Mouse (Mus musculus) 3T3-L1 (cell line): ENCODE measurements at regions not wholly inside any gene's neighbourhood (a gene's known extent, or its start where the extent isn't known, plus 50 kb on each side); places are given as distances from the start of the nearest gene placed in this dataset.
A peak's percentile ranks its signal among the peaks of the same experiment; 100 is the strongest.

Experiments used
- DNase-seq: peaks from one replicate; pipeline ENCODE4 v3.0.0-alpha.2; 2015; ENCODE audit warnings: low read depth, low spot score

DNA sequence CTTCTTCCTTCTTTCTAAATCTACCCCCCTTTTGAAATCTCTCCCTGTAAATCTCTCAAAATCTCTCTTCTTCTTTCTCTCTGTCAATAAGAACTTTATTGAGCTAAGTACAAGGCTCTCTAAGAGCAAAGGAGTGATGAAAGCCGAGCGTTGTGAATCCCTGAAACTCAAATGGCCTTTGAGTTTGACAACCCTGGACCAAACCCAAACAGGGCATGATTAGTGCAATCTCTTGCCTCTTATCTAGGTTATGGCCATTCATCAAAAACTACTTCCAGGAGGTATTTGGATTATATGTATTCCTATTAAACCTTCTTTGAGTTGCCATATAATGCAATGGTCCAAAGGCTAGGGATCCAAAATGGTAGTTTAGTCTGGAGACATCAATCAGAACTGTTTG is 304.0 kb downstream of the Inhba start:
- DNase-seq, result no peak

- DNase-seq, result no peak
These were observed 304.9 kb downstream of the Inhba start for GRCm38 (mm10) chr13:16316581-16316980.

DNA sequence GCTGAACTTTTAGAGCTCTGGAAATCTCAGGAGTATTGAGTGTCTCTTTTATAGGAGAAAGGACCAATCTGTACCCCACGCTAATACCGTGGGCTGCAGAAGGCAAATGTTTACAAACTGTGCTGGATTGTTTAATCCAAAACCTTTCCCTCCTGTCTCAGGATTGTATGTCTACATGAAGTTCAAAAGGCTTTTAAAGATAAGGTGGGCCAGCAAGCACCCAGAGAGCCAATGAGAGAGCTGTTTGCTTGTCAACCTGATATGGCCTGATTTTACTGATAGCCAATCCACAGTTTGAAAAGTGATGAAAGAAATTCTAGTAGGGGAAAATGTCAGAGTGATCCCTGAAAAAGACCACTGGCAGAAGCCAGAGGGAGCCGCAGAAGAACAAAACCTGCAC is 305.8 kb downstream of the Inhba start:
- DNase-seq, result no peak

GRCm38 (mm10) chr13:16320392-16320791 is 308.7 kb downstream of the Inhba start:
- no peak for DNase-seq

DNA sequence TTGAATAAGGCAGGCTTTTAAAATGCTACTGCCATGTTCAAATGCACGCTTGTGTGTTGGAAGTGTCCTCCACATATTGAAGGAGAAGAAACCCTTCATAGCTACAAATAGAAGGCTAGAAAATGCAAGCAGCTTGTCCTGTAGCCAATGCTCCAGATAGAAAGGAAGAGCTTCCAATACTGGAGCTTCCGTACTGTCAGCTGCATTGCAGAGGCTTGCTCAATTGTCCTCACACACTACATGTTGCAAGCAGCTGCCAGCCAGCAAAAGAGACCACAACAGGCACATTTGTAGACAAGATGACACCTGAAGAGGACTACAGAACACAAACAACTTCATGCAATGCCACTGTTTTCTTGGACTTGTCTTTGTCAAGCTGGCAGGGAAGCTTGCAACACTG is 314.0 kb downstream of the Inhba start:
- DNase-seq, result no peak

- DNase-seq, result peak; percentile 1
These were observed 330.1 kb downstream of the Inhba start for GRCm38 (mm10) chr13:16341727-16342126.

- no peak for DNase-seq
These were observed 330.5 kb downstream of the Inhba start for GRCm38 (mm10) chr13:16342171-16342570.

DNA sequence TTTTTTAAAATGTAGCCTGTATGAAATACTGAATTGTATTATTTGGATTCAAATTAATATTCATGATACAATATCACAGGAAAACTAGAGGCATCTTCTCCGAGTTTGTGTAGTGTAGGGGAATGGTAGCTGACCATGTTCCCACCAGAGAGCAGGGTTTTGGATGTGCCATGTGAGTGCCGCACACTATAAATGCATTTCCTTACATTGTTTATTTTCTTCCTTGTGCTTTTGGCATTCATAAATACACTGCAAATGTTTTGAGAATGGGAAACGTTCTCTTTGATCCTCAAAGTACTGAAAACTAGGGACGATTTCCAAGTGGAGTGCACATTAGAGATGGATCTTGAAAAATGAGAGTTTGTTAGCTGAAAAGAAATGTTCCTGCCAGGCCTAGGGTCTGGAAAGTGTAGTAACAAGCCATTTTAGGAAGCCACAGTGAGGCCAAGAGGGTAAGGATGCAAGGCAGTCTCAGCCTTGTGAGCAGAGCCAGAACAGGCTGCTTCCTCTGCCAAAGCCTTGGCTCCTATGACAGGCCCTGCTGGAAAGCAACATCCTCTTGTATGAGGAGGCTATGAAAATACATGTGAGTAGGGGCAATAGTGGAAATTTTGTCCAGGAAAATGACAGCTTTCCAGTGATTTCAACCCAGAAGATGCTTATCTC is 331.8 kb downstream of the Inhba start:
- no peak for DNase-seq

- peak; percentile 9 for DNase-seq
These were observed 337.7 kb downstream of the Inhba start for GRCm38 (mm10) chr13:16349353-16349752.

DNA sequence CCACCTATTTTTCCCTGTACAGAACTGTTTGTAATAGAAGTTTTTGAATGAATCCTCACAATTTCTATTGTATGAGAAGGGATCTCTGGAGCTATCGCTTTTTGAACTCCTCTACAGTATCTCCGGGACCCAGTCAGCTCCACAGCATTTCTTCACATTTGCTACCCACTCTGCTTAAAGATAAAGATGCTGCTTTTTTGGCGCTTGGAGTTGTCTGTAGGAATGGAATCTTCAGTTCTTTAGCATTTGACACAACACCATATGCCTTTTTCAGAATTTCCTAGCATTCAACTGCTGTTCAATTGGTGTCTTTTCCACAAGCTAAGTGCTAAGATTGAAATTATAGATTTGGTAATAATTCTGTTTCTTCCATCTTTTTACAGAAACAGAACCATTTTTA is 338.4 kb downstream of the Inhba start:
- no peak for DNase-seq

DNA sequence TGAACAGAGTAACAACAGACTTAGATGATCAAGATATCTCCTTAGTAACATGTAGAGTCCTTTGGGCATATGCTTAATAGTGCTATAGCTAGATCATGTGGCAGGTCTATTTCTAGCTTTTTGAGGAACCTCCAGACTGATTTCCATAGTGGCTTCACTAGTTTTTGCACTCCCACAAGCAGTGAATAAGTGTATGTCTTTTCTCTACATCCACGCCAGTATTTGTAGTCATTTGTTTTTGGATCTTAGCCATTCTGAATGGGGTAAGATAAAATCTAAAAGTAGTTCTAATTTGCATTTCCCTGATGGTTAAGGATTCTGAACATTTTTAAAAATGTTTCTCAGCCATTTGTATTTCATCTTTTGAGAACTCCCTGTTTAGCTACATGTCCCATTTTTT is 343.7 kb downstream of the Inhba start:
- DNase-seq, result no peak

DNA sequence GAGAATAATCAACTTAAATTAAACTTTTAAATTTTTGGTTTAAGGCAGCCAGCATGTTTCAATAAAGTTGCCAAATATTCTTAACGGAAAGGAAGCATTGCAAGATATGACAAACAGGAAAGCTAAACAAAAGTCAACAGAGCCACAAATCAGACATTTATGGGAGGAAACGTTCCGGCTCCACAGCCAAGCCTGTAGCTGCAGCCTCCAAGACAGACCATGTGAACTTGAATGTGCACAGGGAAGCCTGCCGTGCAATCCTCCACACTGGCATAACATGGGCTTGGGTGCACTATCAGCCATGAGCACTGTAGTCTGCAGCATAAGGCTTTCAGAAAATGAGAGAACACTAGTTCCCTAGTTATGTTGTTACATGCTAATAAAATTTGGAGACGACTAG is 367.8 kb downstream of the Inhba start:
- no peak for DNase-seq

GRCm38 (mm10) chr13:16379949-16380348 is 368.3 kb downstream of the Inhba start:
- no peak for DNase-seq

GRCm38 (mm10) chr13:16382936-16383511 is 371.4 kb downstream of the Inhba start:
- no peak for DNase-seq

GRCm38 (mm10) chr13:16416356-16417019 is 404.8 kb downstream of the Inhba start:
- no peak for DNase-seq

GRCm38 (mm10) chr13:16424147-16424546 is 412.5 kb downstream of the Inhba start:
- DNase-seq, result no peak

DNA sequence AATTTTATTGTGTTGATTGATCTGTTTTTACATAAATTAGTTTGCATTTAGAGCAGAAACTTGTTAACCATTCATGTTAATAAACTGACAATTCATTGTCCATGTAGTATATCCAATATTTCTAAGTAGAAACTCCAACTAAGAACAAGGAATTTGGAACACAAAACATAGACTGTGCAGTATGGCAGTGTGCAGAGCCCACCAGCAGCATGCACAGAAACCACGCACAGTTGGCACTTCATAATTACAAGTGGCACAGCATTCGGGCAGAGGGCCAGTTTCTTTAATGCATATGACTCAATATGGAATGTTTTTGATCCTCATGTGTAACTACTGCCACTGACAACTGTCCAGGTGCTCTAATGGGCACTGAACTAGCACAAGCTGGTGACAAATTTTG is 423.8 kb downstream of the Inhba start:
- no peak for DNase-seq

GRCm38 (mm10) chr13:16453234-16453633 is 441.6 kb downstream of the Inhba start:
- DNase-seq, result peak; percentile 85

DNA sequence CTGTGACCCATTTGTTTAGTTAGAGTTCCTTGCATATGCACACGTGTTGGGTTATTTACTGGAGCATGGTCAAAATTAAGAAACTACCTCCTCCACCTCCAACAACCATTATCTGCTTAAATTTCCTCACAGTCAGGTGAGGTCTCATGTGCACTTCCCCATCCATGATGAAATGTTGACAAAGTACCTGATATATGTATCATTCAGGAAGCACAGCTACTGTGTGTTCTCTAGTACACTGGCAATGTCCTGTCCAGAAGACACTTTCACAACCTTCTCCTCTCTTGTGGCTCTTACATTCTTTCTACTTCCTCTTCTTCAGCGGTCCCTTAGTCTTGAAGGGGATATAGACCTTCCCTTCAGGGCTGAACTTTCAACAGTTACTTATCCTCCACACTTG is 448.1 kb downstream of the Inhba start:
- no peak for DNase-seq

GRCm38 (mm10) chr13:16461681-16462080 is 450.0 kb downstream of the Inhba start:
- DNase-seq, result no peak

GRCm38 (mm10) chr13:16464823-16465222 is 453.2 kb downstream of the Inhba start:
- DNase-seq, result no peak

GRCm38 (mm10) chr13:16465317-16465716 is 453.7 kb downstream of the Inhba start:
- DNase-seq, result no peak

DNA sequence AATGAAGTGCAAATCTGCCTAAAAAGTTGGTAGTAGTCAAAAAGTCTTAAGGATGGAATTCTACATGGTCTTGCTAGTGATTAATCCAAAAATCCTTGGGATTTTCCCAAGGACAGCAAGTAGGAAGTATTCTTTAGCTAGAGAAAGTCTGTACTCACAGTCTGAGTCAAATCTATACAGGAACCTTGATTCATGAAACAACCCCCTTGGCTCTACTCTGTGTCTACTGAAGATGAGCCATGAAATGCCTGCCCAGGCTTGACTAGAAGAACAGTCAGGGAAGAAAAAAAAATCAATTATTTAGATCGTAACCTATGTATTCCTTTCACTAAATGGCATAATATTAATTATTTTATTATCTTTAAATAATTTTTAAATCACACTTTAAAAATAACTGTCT is 454.2 kb downstream of the Inhba start:
- DNase-seq, result no peak
